Mouse (Mus musculus) adrenal gland, adult 18-20 months (tissue): ENCODE data around the gene Olfr459. TPM values are rescaled to one million over a fixed set of nuclear protein-coding genes. Genes with fewer than 3 reads are reported as not detected.

Experiments
- total RNA-seq, 2 experiments: library from RNA; stranded (reverse); gene quantifications; 1 replicate in 1 of 2; 2 replicates in 1 of 2; pipeline ENCODE4 v1.2.3; 2021

The Olfr459 gene
- total RNA-seq, 2 experiments from 2014 or later: not detected

Other genes starting within 250 kb of the Olfr459 start
- gene Ephb6, start 169.7 kb downstream of the Olfr459 start, total RNA-seq: 1 to 10 TPM; 4.7 to 9.1 TPM
- not detected for gene Trpv6, start 138.8 kb downstream of the Olfr459 start, total RNA-seq
- gene Trpv5, start 94.4 kb downstream of the Olfr459 start, total RNA-seq: not detected
- gene Llcfc1, start 90.7 kb downstream of the Olfr459 start, total RNA-seq: not detected
- gene Kel, start 70.8 kb downstream of the Olfr459 start, total RNA-seq: not detected
- gene Pip, start 72.4 kb upstream of the Olfr459 start, total RNA-seq: not detected
- gene Sval2, start 77.8 kb upstream of the Olfr459 start, total RNA-seq: not detected
- not detected for gene Sval1, start 176.5 kb upstream of the Olfr459 start, total RNA-seq
- not detected for gene Sval3, start 193.0 kb upstream of the Olfr459 start, total RNA-seq